Mouse (Mus musculus) neural tube, embryonic 11.5 days (tissue): ENCODE results near the gene Sbk1. TPM values are rescaled to one million over a fixed set of nuclear protein-coding genes. Genes with fewer than 3 reads are reported as not detected.
"Not testable (repeated sequence)": the region's sequence is repeated elsewhere in the genome, so short reads cannot be mapped to it uniquely, and the experiment has no call there.

ENCODE experiments used
- ATAC-seq: fragments of 200-750 bp; cut with Nextera tagmentation; 2 replicates; pipeline ENCODE4 v1.8.0; 2017; ENCODE audit warnings: moderate number of reproducible peaks, mild to moderate bottlenecking, moderate TSS enrichment, moderate library complexity; ENCODE audit not compliant: insufficient read depth, low FRiP score, low TSS enrichment
- DNase-seq: peaks from one replicate; pipeline ENCODE4 v3.0.0-alpha.2; 2015; ENCODE audit warnings: low spot score
- H3K27ac ChIP-seq: fragments of 300-500 bp; sonication (generic); 2 replicates; pipeline ENCODE4 v1.5.1; 2014; ENCODE audit warnings: low read depth, mild to moderate bottlenecking, low read length
- H3K27me3 ChIP-seq: fragments of 300-500 bp; sonication (generic); 2 replicates; pipeline ENCODE4 v1.6.1; 2014; ENCODE audit warnings: mild to moderate bottlenecking, low read length, mixed read lengths; ENCODE audit not compliant: control insufficient read depth, insufficient read depth
- H3K36me3 ChIP-seq: fragments of 300-500 bp; sonication (generic); 2 replicates; pipeline ENCODE4 v1.6.1; 2014; ENCODE audit warnings: mild to moderate bottlenecking, low read length, moderate library complexity, mixed read lengths; ENCODE audit not compliant: control insufficient read depth, insufficient read depth
- H3K4me1 ChIP-seq: fragments of 300-500 bp; sonication (generic); 2 replicates; pipeline ENCODE4 v1.6.1; 2014; ENCODE audit warnings: low read length, mixed read lengths; ENCODE audit not compliant: control insufficient read depth, insufficient read depth
- H3K4me2 ChIP-seq: fragments of 300-500 bp; sonication (generic); 2 replicates; pipeline ENCODE4 v1.6.1; 2014; ENCODE audit warnings: low read depth, mild to moderate bottlenecking, moderate library complexity
- H3K4me3 ChIP-seq: fragments of 300-500 bp; sonication (generic); 2 replicates; pipeline ENCODE4 v1.5.1; 2014; ENCODE audit warnings: low read depth, low read length
- H3K9ac ChIP-seq: fragments of 300-500 bp; sonication (generic); 2 replicates; pipeline ENCODE4 v1.6.1; 2014; ENCODE audit warnings: mild to moderate bottlenecking, low read length
- H3K9me3 ChIP-seq: fragments of 300-500 bp; sonication (generic); 2 replicates; pipeline ENCODE4 v1.6.1; 2016; ENCODE audit warnings: low read length; ENCODE audit not compliant: control insufficient read depth
- WGBS: fragments of 180-500 bp; shearing (Covaris S2); extraction: QIAGEN DNeasy Blood & Tissue Kit; methylation state at CpG from one replicate; pipeline ENCODE4 v1.1.7; 2014; 5-methylcytosine and 5-hydroxymethylcytosine counted together
- polyA plus RNA-seq: library from polyadenylated mRNA; unstranded; fragments of >200 nt; fragmentation: Nextera tagmentation; extraction: Ambion mirVana; gene quantifications from 2 replicates; pipeline ENCODE4 v1.2.1, GENCODE M21; 2014

The Sbk1 gene
- polyA plus RNA-seq, 1 experiment from 2014 or later = 227 TPM

DNA sequence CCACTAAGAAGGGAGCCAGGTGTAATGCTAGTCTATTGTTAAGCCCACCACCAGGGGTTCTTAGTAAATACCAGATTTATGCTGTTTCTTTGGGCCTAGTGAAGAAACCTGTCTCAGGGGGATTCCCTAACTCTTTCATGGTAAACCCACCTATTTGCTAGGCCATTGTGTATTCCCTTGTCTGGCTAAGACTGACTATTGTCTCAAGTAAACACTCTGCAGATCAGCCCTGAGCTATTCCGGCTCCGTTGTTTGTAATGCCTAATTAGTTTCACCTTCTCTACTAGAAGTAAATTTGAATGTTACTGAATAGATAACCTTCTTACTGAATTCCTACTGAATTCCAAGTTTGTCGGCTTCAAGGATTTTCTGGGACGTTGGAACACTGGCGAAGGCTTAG lies 29.4 kb downstream of the Sbk1 start:
- not testable (repeated sequence) for ATAC-seq, H3K4me2 ChIP-seq, H3K27ac ChIP-seq, DNase-seq, H3K36me3 ChIP-seq, H3K9ac ChIP-seq, H3K27me3 ChIP-seq, H3K4me1 ChIP-seq, H3K9me3 ChIP-seq, H3K4me3 ChIP-seq
- WGBS = 88% methylated on average over 5 of the region's 5 CpGs

DNA sequence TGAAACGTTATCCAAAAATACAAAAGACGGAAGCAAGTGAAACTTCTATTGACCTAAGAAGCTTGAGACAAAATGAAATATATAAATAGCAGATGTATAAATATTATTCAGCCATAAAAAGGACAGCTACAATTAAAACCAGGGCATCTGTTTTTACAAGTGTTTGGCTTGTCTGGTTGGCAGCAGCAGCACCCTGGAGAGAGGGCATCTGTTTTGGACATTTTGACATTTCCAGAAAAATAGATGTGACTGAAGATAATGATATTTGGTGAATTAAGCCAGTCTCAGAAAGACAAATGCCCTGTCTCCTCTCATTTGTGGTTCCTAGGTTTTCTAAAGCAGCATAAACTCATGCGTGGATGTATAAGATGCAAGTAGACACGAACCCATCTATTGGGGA lies 39.4 kb downstream of the Sbk1 start:
- H3K36me3 ChIP-seq = no peaks in the 10 kb centered on the region
- no peak for DNase-seq
- no peak overlapping the region for H3K4me3 ChIP-seq
- H3K4me1 ChIP-seq = no peaks in the 10 kb centered on the region
- H3K9me3 ChIP-seq = no peaks in the 10 kb centered on the region
- no peaks in the 10 kb centered on the region for H3K27me3 ChIP-seq
- H3K4me2 ChIP-seq = no peak overlapping the region
- ATAC-seq = no peak
- 76% methylated on average over 4 of the region's 4 CpGs for WGBS
- H3K27ac ChIP-seq = no peak overlapping the region
- H3K9ac ChIP-seq = no peak overlapping the region

DNA sequence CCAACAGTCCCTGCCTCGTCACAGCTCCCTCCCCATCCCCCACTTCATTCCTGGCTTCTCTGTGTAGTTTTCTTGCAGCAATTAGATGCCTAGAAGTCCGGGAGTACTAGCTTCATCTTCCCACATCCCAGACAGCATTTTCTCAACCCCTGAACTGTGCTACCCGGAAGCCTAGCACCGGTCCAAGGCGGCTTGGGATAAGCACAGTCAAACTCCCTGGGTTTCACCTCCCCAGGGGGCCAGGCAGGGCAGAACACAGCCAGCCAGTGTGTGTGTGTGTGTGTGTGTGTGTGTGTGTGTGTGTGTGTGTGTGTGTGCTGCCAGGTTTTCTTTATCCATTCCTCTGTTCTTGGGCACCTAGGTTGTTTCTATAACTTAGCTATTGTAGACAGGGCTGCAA lies 40.9 kb downstream of the Sbk1 start:
- DNase-seq (no peak), ATAC-seq (no peak)
- H3K27ac ChIP-seq = no peak overlapping the region
- no peaks in the 10 kb centered on the region for H3K36me3 ChIP-seq
- H3K4me3 ChIP-seq = no peak overlapping the region
- no peaks in the 10 kb centered on the region for H3K27me3 ChIP-seq
- H3K4me1 ChIP-seq = no peaks in the 10 kb centered on the region
- H3K9ac ChIP-seq = no peak overlapping the region
- no peaks in the 10 kb centered on the region for H3K9me3 ChIP-seq
- WGBS = 52% methylated on average over 5 of the region's 5 CpGs
- no peak overlapping the region for H3K4me2 ChIP-seq

DNA sequence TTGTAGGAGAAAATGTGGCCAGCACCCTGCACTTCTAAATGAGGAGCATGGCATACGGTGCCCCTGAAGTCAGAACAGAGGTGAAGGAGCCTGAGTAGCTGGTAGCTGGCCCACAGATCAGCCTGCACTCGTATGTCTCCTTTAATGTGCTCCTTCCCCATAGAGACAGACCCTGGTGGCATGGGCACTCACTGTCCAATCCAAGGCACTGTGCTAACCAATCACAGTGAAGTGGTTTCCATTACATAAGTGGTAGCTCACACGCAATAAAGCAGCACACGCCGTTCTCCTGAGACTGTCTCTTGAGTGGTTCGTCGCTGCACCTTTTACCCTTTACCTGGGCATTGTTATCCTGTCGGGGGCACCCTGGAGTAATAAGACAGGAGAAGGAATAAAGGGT lies 41.9 kb downstream of the Sbk1 start:
- H3K27me3 ChIP-seq = no peaks in the 10 kb centered on the region
- no peaks in the 10 kb centered on the region for H3K4me1 ChIP-seq
- H3K9me3 ChIP-seq = no peaks in the 10 kb centered on the region
- H3K27ac ChIP-seq = no peak overlapping the region
- DNase-seq (no peak), ATAC-seq (no peak)
- 74% methylated on average over 8 of the region's 8 CpGs for WGBS
- no peaks in the 10 kb centered on the region for H3K36me3 ChIP-seq
- no peak overlapping the region for H3K9ac ChIP-seq
- no peak overlapping the region for H3K4me3 ChIP-seq
- H3K4me2 ChIP-seq = no peak overlapping the region

DNA sequence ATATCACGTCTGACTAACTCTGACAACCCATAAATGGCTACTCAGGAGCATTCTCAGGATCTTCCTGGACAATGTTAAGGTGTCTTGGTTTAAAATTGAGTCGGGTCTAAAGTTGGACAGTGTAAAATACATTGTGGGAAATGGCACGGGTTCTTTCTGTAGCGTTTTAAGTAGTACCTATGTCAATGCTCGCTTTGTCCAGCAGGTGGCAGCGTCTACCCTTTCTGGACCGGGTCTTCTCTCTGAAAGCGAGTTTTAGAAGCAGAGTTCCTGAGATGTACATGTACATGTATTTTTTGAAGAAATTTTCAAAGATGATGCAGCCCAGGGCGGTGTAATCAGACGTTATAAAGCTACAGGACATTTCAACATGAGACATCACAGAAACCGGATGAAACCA lies 51.3 kb downstream of the Sbk1 start:
- H3K36me3 ChIP-seq = no peaks in the 10 kb centered on the region
- H3K27me3 ChIP-seq = no peaks in the 10 kb centered on the region
- no peak for ATAC-seq
- H3K9ac ChIP-seq = no peak overlapping the region
- H3K27ac ChIP-seq = no peak overlapping the region
- H3K4me2 ChIP-seq = no peak overlapping the region
- H3K4me1 ChIP-seq = no peaks in the 10 kb centered on the region
- 6% methylated on average over 11 of the region's 11 CpGs for WGBS
- H3K9me3 ChIP-seq = no peaks in the 10 kb centered on the region
- DNase-seq = peak; percentile 88
- H3K4me3 ChIP-seq = no peak overlapping the region

DNA sequence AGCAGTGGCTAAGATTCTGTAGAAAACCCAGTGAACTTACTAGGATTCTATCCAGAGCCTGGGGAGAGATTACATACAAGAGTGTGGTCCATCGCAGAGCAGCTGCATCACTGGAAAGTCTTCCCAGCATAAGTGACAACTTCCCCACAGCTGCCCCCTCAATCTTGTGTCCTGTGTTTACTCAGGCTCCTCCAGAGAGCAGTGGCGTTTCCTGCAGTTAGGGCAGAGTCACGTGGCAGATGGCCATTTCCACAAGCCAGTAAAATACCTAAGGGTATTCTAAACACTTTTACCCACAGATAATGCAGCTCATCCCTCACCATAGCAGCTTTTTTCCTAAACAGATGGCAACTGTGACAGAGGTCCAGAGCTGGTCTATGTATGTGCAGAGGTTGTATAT lies 52.4 kb downstream of the Sbk1 start:
- H3K9ac ChIP-seq = no peak overlapping the region
- no peak overlapping the region for H3K27ac ChIP-seq
- no peaks in the 10 kb centered on the region for H3K9me3 ChIP-seq
- 36% methylated on average over 3 of the region's 3 CpGs for WGBS
- H3K27me3 ChIP-seq = no peaks in the 10 kb centered on the region
- ATAC-seq (no peak), DNase-seq (no peak)
- H3K4me2 ChIP-seq = no peak overlapping the region
- no peaks in the 10 kb centered on the region for H3K4me1 ChIP-seq
- H3K36me3 ChIP-seq = no peaks in the 10 kb centered on the region
- no peak overlapping the region for H3K4me3 ChIP-seq

DNA sequence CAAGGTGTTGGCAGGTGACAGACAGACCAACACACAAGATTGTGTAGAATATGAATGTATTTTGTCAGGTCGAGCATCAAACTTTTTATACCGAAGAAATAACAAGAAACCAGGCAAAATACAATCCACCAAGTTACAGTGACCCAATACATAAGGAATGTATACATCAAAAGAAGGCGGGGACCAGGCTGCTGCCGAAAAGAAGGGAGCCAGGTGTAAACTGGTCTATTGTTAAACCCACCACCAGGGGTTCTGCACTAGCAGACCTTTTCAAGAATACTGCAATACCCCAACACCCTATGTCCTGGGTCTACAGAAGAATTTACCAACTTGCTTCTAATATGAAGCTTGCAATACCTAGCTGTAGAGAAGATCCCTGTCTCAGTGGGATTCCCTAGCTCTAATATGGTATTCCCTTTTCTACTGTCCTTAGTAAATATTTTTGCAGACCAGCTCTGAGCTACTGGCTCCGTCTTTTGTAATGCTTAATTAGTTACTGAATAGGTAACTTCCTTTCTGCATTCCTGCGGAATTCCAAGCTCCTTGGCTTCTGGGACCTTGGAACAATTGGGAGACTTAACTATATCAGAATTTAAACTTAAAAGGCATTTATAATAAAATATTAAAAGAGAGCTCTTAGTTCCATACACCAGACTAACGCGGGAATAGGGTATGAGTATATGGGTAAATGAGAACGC lies 53.3 kb downstream of the Sbk1 start:
- H3K4me3 ChIP-seq, H3K27ac ChIP-seq, ATAC-seq, H3K9ac ChIP-seq, H3K4me1 ChIP-seq, H3K36me3 ChIP-seq, H3K4me2 ChIP-seq, DNase-seq, H3K27me3 ChIP-seq, H3K9me3 ChIP-seq: not testable (repeated sequence)
- WGBS = 25% methylated on average over 9 of the region's 9 CpGs

DNA sequence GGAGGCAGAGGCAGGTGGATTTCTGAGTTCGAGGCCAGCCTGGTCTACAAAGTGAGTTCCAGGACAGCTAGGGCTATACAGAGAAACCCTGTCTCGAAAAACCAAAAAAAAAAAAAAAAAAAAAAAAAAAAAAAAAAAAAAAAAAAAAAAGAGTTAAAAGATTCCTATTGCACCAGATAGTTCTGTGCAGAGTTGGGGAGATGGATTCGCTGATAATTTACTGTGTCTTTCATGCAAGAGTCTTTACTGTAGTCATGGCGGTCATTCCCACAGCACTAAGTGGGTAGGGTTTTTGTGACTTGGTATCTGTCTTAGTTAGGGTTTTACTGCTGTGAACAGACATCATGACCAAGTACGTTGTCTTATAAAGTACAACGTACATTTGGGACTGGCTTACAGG lies 56.4 kb downstream of the Sbk1 start:
- H3K4me2 ChIP-seq, H3K27me3 ChIP-seq, H3K9me3 ChIP-seq, ATAC-seq, H3K9ac ChIP-seq, H3K4me1 ChIP-seq, DNase-seq, H3K27ac ChIP-seq, H3K4me3 ChIP-seq, H3K36me3 ChIP-seq: not testable (repeated sequence)
- 91% methylated on average over 5 of the region's 6 CpGs for WGBS

DNA sequence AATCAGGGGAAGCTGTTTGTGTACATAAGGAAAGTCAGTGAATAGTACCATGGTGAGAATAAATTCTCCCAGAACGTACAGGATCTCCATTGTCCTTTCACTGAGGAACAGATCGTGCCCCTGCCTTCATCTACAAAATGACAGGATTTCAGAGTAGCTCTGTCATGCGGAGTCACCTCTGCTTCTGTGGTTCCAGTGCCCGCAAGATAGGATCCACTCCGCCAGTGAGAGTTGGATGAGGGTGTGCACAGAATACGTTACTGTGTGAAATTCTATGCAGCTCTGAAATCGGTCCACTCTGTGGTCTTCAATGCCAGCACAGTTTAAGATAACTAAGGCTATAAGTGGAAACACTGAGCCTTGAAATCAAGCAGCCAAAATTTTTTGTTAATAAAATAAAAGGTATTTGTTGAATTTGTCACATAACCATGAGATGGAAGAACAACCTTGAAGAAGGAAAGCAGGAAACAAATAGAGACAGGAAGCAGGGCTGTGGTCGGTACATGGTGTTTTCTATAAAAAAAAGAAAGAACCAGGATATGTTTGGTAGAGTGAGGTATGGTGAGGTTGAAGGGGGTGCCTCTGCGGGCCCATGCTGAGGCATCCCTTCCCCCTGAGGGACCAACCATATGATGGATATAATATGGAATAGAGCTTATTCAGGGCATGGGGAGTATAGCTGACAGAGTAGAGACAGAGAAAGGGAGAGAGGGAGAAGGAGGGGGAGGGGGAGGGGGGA lies 57.7 kb downstream of the Sbk1 start:
- Histone ChIP-seq H3K27me3 (no peaks in the 10 kb centered on the region), H3K27ac (no peak overlapping the region), H3K4me2 (no peak overlapping the region), H3K9me3 (no peaks in the 10 kb centered on the region), H3K4me1 (no peaks in the 10 kb centered on the region), H3K4me3 (no peak overlapping the region), H3K36me3 (no peaks in the 10 kb centered on the region), H3K9ac (no peak overlapping the region)
- 90% methylated on average over 9 of the region's 9 CpGs for WGBS
- ATAC-seq (no peak), DNase-seq (no peak)
